In genomic region chr3:102085719-102086118, GRCm38 (mm10) we compare ENCODE assay signal across 11 mouse cellular contexts. TPM values are rescaled to one million over a fixed set of nuclear protein-coding genes. Genes with fewer than 3 reads are reported as not detected.
A peak's percentile ranks its signal among the peaks of the same experiment; 100 is the strongest.
DNase-seq lines count a peak whose midpoint lies in the region; ATAC-seq lines count a peak whose summit lies in the region.
"Had no signal": no experiment of that assay in that cellular context is flagged by ENCODE, and none has a peak within 500 bp of the region (broad histone marks: within the 10 kb centered on the region; RNA-seq: fewer than 3 reads in every experiment).

No protein-coding gene starts in this region.

- no peaks in the 10 kb centered on the region for H3K9me3 ChIP-seq in embryonic facial prominence, embryonic 14.5 days (ENCODE audit: control insufficient read depth, low read length)
- no peaks in the 10 kb centered on the region for H3K9me3 ChIP-seq in embryonic facial prominence, embryonic 10.5 days
- H3K9me3 ChIP-seq in neural tube, embryonic 12.5 days = no peaks in the 10 kb centered on the region
- H3K9me3 ChIP-seq in neural tube, embryonic 15.5 days (replicated peaks) = no peaks in the 10 kb centered on the region
- H3K9me3 ChIP-seq in heart, embryonic 13.5 days = no peaks in the 10 kb centered on the region
- no peaks in the 10 kb centered on the region for H3K9me3 ChIP-seq in forebrain, embryonic 11.5 days (ENCODE audit: control insufficient read depth, low read length)
- H3K9me3 ChIP-seq: G1E; limb, embryonic 12.5 days had no signal

- no peak overlapping the region for H3K4me2 ChIP-seq in embryonic facial prominence, embryonic 14.5 days (ENCODE audit: low read depth, low read length)
- H3K4me2 ChIP-seq in neural tube, embryonic 12.5 days (replicated peaks) = 0 out of 2 replicates have a peak overlapping the region, but pooled peaks have one; percentile 14
- H3K4me2 ChIP-seq in neural tube, embryonic 15.5 days = no peak overlapping the region
- peak overlapping the region; percentile 69 for H3K4me2 ChIP-seq in heart, embryonic 13.5 days
- no peak overlapping the region for H3K4me2 ChIP-seq in forebrain, embryonic 11.5 days (ENCODE audit: low read depth, low read length, severe bottlenecking)
- H3K4me2 ChIP-seq: limb, embryonic 12.5 days had no signal

- DNase-seq in embryonic facial prominence, embryonic 14.5 days (ENCODE audit: low spot score) = peak; percentile 10
- no peak for DNase-seq in embryonic facial prominence, embryonic 10.5 days (ENCODE audit: low spot score)
- DNase-seq in testis, postnatal 14 days (ENCODE audit: low spot score) = peak; percentile 68
- no peak for DNase-seq in forebrain, embryonic 11.5 days (ENCODE audit: low spot score)
- DNase-seq in right cerebral cortex, postnatal 14 days = no peak
- DNase-seq: cerebellum, adult 9-10 months had no signal

- H3K9ac ChIP-seq in embryonic facial prominence, embryonic 14.5 days (ENCODE audit: low read depth, low read length) = no peak overlapping the region
- no peak overlapping the region for H3K9ac ChIP-seq in neural tube, embryonic 12.5 days
- no peak overlapping the region for H3K9ac ChIP-seq in neural tube, embryonic 15.5 days (replicated peaks)
- H3K9ac ChIP-seq in heart, embryonic 13.5 days = peak overlapping the region; percentile 68
- H3K9ac ChIP-seq in forebrain, embryonic 11.5 days (ENCODE audit: low read length) = no peak overlapping the region
- H3K9ac ChIP-seq: limb, embryonic 12.5 days had no signal

- H3K27me3 ChIP-seq in embryonic facial prominence, embryonic 14.5 days (replicated peaks; ENCODE audit: control insufficient read depth, insufficient read depth, low read length) = peaks cover 13% of the 10 kb centered on the region
- peaks cover 49% of the 10 kb centered on the region for H3K27me3 ChIP-seq in embryonic facial prominence, embryonic 10.5 days (replicated peaks; ENCODE audit: low read depth, poor library complexity, severe bottlenecking)
- peaks cover 10% of the 10 kb centered on the region; the same call in 1 of the 2 replicates for H3K27me3 ChIP-seq in neural tube, embryonic 12.5 days (replicated peaks)
- H3K27me3 ChIP-seq in neural tube, embryonic 15.5 days (replicated peaks) = peaks cover 2% of the 10 kb centered on the region; the same call in 1 of the 2 replicates
- H3K27me3 ChIP-seq in heart, embryonic 13.5 days (replicated peaks) = 0 out of 2 replicates have a peak, but pooled peaks cover 3% of the 10 kb centered on the region
- peaks cover 2% of the 10 kb centered on the region; the same call in 1 of the 2 replicates for H3K27me3 ChIP-seq in forebrain, embryonic 11.5 days (ENCODE audit: control insufficient read depth, insufficient read depth, low read length)

- H3K36me3 ChIP-seq in embryonic facial prominence, embryonic 14.5 days (ENCODE audit: control insufficient read depth, insufficient read depth, low read length) = no peaks in the 10 kb centered on the region
- no peaks in the 10 kb centered on the region for H3K36me3 ChIP-seq in embryonic facial prominence, embryonic 10.5 days (replicated peaks)
- H3K36me3 ChIP-seq in neural tube, embryonic 12.5 days = no peaks in the 10 kb centered on the region
- no peaks in the 10 kb centered on the region for H3K36me3 ChIP-seq in neural tube, embryonic 15.5 days
- H3K36me3 ChIP-seq in heart, embryonic 13.5 days = no peaks in the 10 kb centered on the region
- no peaks in the 10 kb centered on the region for H3K36me3 ChIP-seq in forebrain, embryonic 11.5 days (ENCODE audit: control insufficient read depth, insufficient read depth, low read length)
- H3K36me3 ChIP-seq: G1E; limb, embryonic 12.5 days had no signal

- 29% methylated on average over 12 of the region's 12 CpGs for WGBS in embryonic facial prominence, embryonic 14.5 days
- 29% methylated on average over 12 of the region's 12 CpGs for WGBS in embryonic facial prominence, embryonic 10.5 days
- WGBS in neural tube, embryonic 12.5 days = 44% methylated on average over 12 of the region's 12 CpGs
- 46% methylated on average over 12 of the region's 12 CpGs for WGBS in neural tube, embryonic 15.5 days
- 23% methylated on average over 12 of the region's 12 CpGs for WGBS in heart, embryonic 13.5 days
- 34% methylated on average over 12 of the region's 12 CpGs for WGBS in forebrain, embryonic 11.5 days

- no peaks in the 10 kb centered on the region for H3K4me1 ChIP-seq in embryonic facial prominence, embryonic 14.5 days (ENCODE audit: control insufficient read depth, insufficient read depth, low read length)
- peaks cover 28% of the 10 kb centered on the region for H3K4me1 ChIP-seq in embryonic facial prominence, embryonic 10.5 days
- no peaks in the 10 kb centered on the region for H3K4me1 ChIP-seq in neural tube, embryonic 12.5 days
- 0 out of 2 replicates have a peak, but pooled peaks cover 3% of the 10 kb centered on the region for H3K4me1 ChIP-seq in neural tube, embryonic 15.5 days
- H3K4me1 ChIP-seq in heart, embryonic 13.5 days = peaks cover 57% of the 10 kb centered on the region
- 0 out of 2 replicates have a peak, but pooled peaks cover 2% of the 10 kb centered on the region for H3K4me1 ChIP-seq in forebrain, embryonic 11.5 days (replicated peaks; ENCODE audit: control insufficient read depth, insufficient read depth, low read length)
- H3K4me1 ChIP-seq: limb, embryonic 12.5 days had no signal

- H3K4me3 ChIP-seq in embryonic facial prominence, embryonic 14.5 days (ENCODE audit: low read depth, low read length) = no peak overlapping the region
- no peak overlapping the region for H3K4me3 ChIP-seq in embryonic facial prominence, embryonic 10.5 days
- H3K4me3 ChIP-seq in neural tube, embryonic 12.5 days = no peak overlapping the region
- no peak overlapping the region for H3K4me3 ChIP-seq in neural tube, embryonic 15.5 days (replicated peaks)
- no peak overlapping the region for H3K4me3 ChIP-seq in heart, embryonic 13.5 days
- no peak overlapping the region for H3K4me3 ChIP-seq in forebrain, embryonic 11.5 days (ENCODE audit: low read depth, low read length)
- H3K4me3 ChIP-seq: limb, embryonic 12.5 days had no signal

- no peak overlapping the region for H3K27ac ChIP-seq in embryonic facial prominence, embryonic 14.5 days (replicated peaks; ENCODE audit: low read depth, low read length)
- no peak overlapping the region for H3K27ac ChIP-seq in embryonic facial prominence, embryonic 10.5 days (replicated peaks)
- no peak overlapping the region for H3K27ac ChIP-seq in neural tube, embryonic 12.5 days
- no peak overlapping the region for H3K27ac ChIP-seq in neural tube, embryonic 15.5 days (replicated peaks)
- H3K27ac ChIP-seq in heart, embryonic 13.5 days (replicated peaks) = peak overlapping the region; percentile 82
- no peak overlapping the region for H3K27ac ChIP-seq in forebrain, embryonic 11.5 days (ENCODE audit: low read depth, low read length)
- H3K27ac ChIP-seq: limb, embryonic 12.5 days had no signal

- no peak for ATAC-seq in embryonic facial prominence, embryonic 14.5 days (ENCODE audit: low read depth)
- ATAC-seq in neural tube, embryonic 12.5 days (ENCODE audit: low FRiP score, low read depth) = no peak
- no peak for ATAC-seq in neural tube, embryonic 15.5 days (ENCODE audit: low FRiP score)
- ATAC-seq in heart, embryonic 13.5 days (ENCODE audit: extremely low read depth, insufficient number of reproducible peaks, low FRiP score, low TSS enrichment) = no peak
- ATAC-seq in forebrain, embryonic 11.5 days (replicated peaks; ENCODE audit: low FRiP score) = no peak

RNA-seq across cellular contexts. Expression of gene Casq2, which starts 0.5 kb away (rescaled TPM):
- 128 and 199 TPM in 2 replicates for polyA plus RNA-seq in embryonic facial prominence, embryonic 14.5 days (2014; fragmentation: Nextera tagmentation; extraction: Ambion mirVana)
- polyA plus RNA-seq in embryonic facial prominence, embryonic 10.5 days (2016; fragmentation: Nextera tagmentation; extraction: Ambion mirVana) = 0.10 and 0.16 TPM in 2 replicates
- polyA plus RNA-seq in neural tube, embryonic 12.5 days (2016; fragmentation: Nextera tagmentation; extraction: Ambion mirVana) = 4.3 and 5.8 TPM in 2 replicates
- polyA plus RNA-seq in neural tube, embryonic 15.5 days (2015; fragmentation: Nextera tagmentation; extraction: Ambion mirVana) = 4.0 and 6.2 TPM in 2 replicates
- 196 and 217 TPM in 2 replicates for polyA plus RNA-seq in heart, embryonic 13.5 days (2015; fragmentation: Nextera tagmentation; extraction: Ambion mirVana)
- polyA plus RNA-seq in forebrain, embryonic 11.5 days (2014; fragmentation: Nextera tagmentation; extraction: Ambion mirVana) = not detected in 2 replicates
- polyA plus RNA-seq: G1E had no signal

Comparison
In these comparisons a context has a peak if more than half of its experiments do, and no peak if none do; other contexts are left out.
1. DNase-seq: peak in embryonic facial prominence, embryonic 14.5 days (single experiment) and testis, postnatal 14 days (single experiment); none in embryonic facial prominence, embryonic 10.5 days (single experiment), forebrain, embryonic 11.5 days (single experiment) and right cerebral cortex, postnatal 14 days (single experiment).
2. H3K4me2 ChIP-seq: peak in neural tube, embryonic 12.5 days (single experiment) and heart, embryonic 13.5 days (single experiment); none in embryonic facial prominence, embryonic 14.5 days (single experiment), neural tube, embryonic 15.5 days (single experiment) and forebrain, embryonic 11.5 days (single experiment).
3. RNA of gene Casq2, which starts 0.5 kb away (polyA plus RNA-seq): 128 to 199 TPM in embryonic facial prominence, embryonic 14.5 days and 196 to 217 TPM in heart, embryonic 13.5 days; 4.0 to 6.2 TPM in neural tube, embryonic 15.5 days, 4.3 to 5.8 TPM in neural tube, embryonic 12.5 days, 0.10 to 0.16 TPM in embryonic facial prominence, embryonic 10.5 days and not detected in forebrain, embryonic 11.5 days; every median in the first group is over 10 times any median in the second.